Mouse (Mus musculus) retina, adult 2 months (tissue): ENCODE measurements around the gene Ecm1.

Source experiments
- DNase-seq: peaks from one replicate; pipeline ENCODE4 v3.0.0-alpha.2; 2012; ENCODE audit warnings: low read depth, low spot score

Ecm1 gene

DNA sequence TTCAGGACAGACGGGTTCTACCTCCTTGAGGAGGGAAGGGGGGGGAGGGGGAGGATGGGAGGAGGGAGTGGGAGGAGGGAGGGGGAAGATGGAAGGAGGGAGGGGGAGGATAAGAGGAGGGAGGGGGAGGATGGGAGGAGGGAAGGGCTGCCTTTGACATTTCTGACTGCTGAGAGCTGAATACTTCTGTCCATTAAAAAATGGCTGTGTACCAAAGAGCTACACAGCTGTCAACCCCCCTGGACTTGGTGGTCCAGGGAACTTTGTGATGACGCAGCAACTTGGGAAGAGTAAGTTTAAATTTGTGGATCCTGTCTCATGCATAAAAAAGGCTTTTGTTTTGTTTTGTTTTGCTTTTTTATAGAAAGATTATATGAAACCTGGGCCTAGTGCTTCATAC is 49.4 kb downstream of the Ecm1 start:
- no peak for DNase-seq

GRCm38 (mm10) chr3:95689171-95689915 is 50.0 kb downstream of the Ecm1 start:
- no peak for DNase-seq

DNA sequence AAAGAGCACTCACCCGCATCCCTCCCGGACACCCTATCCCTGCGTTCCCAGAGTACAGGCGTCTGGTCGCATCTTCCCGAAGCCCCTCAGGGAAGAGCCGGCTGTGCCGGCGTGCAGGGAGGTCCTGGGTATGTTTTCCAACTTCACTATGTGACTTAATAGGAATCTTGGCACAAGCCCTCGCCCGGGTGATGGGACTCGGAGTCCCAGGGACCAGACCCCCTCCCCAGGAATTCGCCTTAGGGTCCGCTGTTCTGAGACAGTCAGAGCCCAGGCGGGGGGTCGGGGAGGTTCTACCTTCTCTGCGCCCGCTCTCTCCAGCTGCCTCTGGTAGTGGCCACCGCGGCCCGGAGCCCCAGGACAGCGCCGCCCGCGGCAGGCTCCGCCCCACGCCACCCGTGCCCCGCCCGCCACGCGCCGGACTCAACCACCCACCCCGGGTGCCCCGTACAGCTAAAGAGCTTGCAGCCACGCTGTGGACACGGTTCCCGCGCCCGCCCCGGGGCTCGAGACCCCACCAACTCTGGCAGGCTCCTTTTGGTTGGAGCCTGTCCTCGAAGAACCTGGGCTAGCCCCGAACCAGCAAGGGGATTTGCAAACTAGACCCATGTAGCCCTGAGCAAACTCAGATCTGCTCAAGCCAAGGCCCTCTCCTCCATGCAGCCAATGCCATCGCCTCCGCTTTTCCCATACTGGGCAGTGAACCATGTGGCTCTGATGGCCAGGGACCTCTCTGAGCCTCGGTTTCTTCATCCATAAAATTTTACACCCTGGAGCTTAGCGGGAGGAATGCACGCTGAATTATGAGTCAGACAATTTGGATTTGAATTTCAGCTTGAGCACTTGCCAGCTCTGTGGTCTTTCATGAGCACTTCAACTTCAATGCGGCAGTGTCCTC is 51.6 kb downstream of the Ecm1 start, which contains the start of gene Adamtsl4:
Adamtsl4 (minus strand) TSS at position 394 of the 898 bp plus-strand sequence.
- no peak for DNase-seq

DNA sequence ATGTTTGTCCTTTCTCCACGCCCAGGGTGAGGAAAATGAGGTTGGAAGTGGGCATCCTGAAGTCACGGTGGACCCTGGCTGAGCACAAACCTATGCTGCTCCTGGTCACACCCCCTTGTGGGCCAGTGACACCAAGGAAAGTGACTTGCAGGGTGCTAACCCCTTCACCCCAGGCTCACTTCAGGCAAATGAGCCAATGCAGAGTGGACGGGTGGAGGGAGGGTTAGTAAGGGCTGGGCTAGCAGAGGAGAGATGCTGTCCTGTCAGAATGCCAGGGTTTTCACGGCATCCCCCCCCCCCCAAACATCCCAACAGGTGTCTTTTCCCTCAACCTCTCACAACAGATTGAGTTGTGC is 52.2 kb downstream of the Ecm1 start:
- DNase-seq = no peak

DNA sequence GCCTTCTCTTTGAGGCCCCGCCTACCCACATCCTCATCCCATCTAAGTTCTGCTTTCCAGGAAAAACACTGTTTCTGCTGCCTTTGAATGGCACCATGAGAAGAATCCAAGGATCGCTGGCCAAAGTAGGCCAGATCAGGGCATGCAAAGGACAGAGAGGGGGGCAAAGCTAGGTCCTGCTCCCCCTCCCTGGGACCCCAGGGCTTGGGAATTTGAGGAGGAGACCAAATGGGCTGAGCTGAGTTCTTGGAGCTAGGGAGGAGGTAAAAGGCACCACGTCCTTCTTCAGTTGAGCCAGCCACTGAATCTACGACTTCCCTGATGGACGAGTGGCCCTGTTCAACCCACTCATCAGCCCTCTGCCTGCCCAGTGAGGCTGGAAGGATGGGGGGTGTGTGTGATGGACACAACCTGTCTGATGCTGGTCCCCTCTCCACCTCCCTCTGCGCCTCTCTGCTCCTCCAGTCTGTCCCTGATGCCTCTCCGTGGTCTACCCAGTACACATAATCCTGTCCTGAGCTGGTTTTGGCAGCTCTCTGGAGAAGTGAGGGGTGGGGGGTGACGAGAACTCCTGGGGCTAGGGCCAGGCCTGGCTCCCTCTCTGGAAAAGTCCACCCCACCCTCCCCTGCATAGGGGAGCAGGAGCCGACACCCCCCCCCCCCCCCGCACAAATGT is 52.7 kb downstream of the Ecm1 start:
- no peak for DNase-seq

DNA sequence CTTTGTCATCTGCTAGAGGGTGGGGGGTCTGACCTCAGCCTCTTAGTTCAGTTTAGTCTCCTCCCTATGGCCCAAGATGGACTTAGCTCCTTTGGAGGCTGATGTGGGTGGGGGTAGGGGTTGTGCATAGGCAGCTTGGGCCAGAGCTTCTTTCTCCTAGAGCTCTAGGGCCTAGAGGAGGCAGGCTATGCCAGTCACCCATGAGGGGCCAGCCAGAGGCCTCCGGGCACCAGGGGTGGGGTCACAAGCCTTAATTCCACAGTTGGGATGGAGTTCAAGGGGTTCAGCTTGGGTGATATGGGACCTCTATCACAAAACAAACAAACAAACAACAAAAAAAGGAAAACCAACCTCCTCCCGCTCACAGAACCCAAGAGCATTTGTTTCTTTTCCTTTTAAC is 53.7 kb downstream of the Ecm1 start:
- no peak for DNase-seq

DNA sequence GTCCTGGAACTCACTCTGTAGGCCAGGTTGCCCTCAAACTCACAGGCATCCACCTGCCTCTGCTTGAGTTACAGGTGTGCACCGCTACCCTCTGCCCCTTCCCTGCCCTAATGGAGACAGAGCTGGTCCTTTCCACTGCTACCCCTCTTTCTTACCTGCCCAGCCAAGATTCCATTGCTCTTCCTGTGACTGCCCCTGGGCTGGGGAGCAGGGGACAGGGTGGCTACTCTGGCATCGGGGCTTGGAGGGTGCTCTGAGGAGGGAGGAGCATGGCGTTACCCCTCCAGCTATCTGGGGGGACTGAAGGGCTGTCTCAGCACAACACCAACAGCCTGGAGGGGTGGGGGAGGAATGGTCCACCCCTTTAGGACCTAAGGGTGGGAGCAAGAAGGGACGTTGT is 54.1 kb downstream of the Ecm1 start:
- no peak for DNase-seq

DNA sequence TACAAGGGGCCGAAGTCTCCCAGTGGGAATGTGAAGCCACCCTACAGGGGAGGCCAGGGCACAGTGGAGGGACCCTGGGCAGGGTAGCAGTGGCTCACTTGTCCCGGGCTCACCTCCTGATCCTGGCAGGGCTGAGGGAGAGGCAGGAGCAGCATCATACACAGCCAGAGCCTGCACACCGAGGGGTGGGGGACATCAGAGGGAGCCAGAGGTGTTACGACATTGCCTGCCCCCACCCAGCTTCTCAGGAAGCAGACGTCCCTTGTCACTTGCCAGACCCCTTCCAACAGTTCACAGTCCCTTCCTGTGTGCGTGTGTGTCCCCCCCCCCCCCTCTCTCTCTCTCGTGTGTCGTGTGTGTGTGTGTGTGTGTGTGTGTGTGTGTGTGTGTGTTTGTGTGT is 54.5 kb downstream of the Ecm1 start:
- no peak for DNase-seq
